Mouse (Mus musculus) heart, embryonic 12.5 days (tissue): ENCODE data around the gene Itga1. TPM values are rescaled to one million over a fixed set of nuclear protein-coding genes. Genes with fewer than 3 reads are reported as not detected.

ENCODE experiments used
- ATAC-seq: fragments of 200-750 bp; cut with Nextera tagmentation; 2 replicates; pipeline ENCODE4 v1.8.0; 2017; ENCODE audit warnings: moderate TSS enrichment, moderate library complexity; ENCODE audit not compliant: insufficient number of reproducible peaks, low FRiP score
- H3K27ac ChIP-seq: fragments of 300-500 bp; sonication (generic); 2 replicates; pipeline ENCODE4 v1.5.1; 2016; ENCODE audit warnings: mild to moderate bottlenecking, moderate library complexity; ENCODE audit not compliant: poor library complexity, severe bottlenecking
- H3K27me3 ChIP-seq: fragments of 300-500 bp; sonication (generic); replicated peaks from 2 replicates; pipeline ENCODE4 v1.6.1; 2016; ENCODE audit warnings: mild to moderate bottlenecking, moderate library complexity
- H3K36me3 ChIP-seq: fragments of 300-500 bp; sonication (generic); 2 replicates; pipeline ENCODE4 v1.6.1; 2016; ENCODE audit warnings: mild to moderate bottlenecking, moderate library complexity
- H3K4me1 ChIP-seq: fragments of 300-500 bp; sonication (generic); replicated peaks from 2 replicates; pipeline ENCODE4 v1.6.1; 2016; ENCODE audit warnings: mild to moderate bottlenecking
- H3K4me2 ChIP-seq: fragments of 300-500 bp; sonication (generic); 2 replicates; pipeline ENCODE4 v1.6.1; 2016; ENCODE audit warnings: mild to moderate bottlenecking, moderate library complexity
- H3K4me3 ChIP-seq: fragments of 300-500 bp; sonication (generic); 2 replicates; pipeline ENCODE4 v1.5.1; 2016; ENCODE audit warnings: mild to moderate bottlenecking
- H3K9ac ChIP-seq: fragments of 300-500 bp; sonication (generic); 2 replicates; pipeline ENCODE4 v1.6.1; 2016; ENCODE audit warnings: mild to moderate bottlenecking, moderate library complexity
- H3K9me3 ChIP-seq: fragments of 300-500 bp; sonication (generic); replicated peaks from 2 replicates; pipeline ENCODE4 v1.6.1; 2016; ENCODE audit warnings: mild to moderate bottlenecking, moderate library complexity
- WGBS: fragments of 180-500 bp; shearing (Covaris S2); methylation state at CpG from one replicate; pipeline ENCODE4 v1.1.7; 2016; 5-methylcytosine and 5-hydroxymethylcytosine counted together
- polyA plus RNA-seq: library from polyadenylated mRNA; unstranded; fragments of >200 nt; fragmentation: Nextera tagmentation; extraction: Ambion mirVana; gene quantifications from 2 replicates; pipeline ENCODE4 v1.2.1, GENCODE M21; 2016

Itga1 gene
- polyA plus RNA-seq, 1 experiment from 2014 or later = 33.0 TPM

- no peak for ATAC-seq
- H3K36me3 ChIP-seq = peaks cover 61% of the 10 kb centered on the region
Observed at GRCm38 (mm10) chr13:114987668-114988067, 114.1 kb downstream of the Itga1 start.

GRCm38 (mm10) chr13:114987161-114987560, 114.6 kb downstream of the Itga1 start:
- Histone ChIP-seq H3K4me2 (no peak overlapping the region), H3K9me3 (no peaks in the 10 kb centered on the region), H3K4me3 (no peak overlapping the region), H3K27ac (no peak overlapping the region), H3K27me3 (no peaks in the 10 kb centered on the region), H3K4me1 (peaks cover 7% of the 10 kb centered on the region; the same call in 1 of the 2 replicates), H3K9ac (no peak overlapping the region), H3K36me3 (peaks cover 57% of the 10 kb centered on the region)
- 48% methylated on average over 2 of the region's 2 CpGs for WGBS
- 0 out of 2 replicates have a peak, but pooled peaks have one; percentile 51 for ATAC-seq

More at GRCm38 (mm10) chr13:114987668-114988067, 114.1 kb downstream of the Itga1 start:
- no peak overlapping the region for H3K4me2 ChIP-seq
- no peaks in the 10 kb centered on the region for H3K27me3 ChIP-seq
- no peak overlapping the region for H3K27ac ChIP-seq
- H3K9me3 ChIP-seq = no peaks in the 10 kb centered on the region
- H3K4me3 ChIP-seq = no peak overlapping the region
- no peak overlapping the region for H3K9ac ChIP-seq
- WGBS = 67% methylated on average over 6 of the region's 6 CpGs
- H3K4me1 ChIP-seq = peaks cover 9% of the 10 kb centered on the region

- Histone ChIP-seq H3K4me1 (peaks cover 7% of the 10 kb centered on the region; the same call in 1 of the 2 replicates), H3K9me3 (no peaks in the 10 kb centered on the region), H3K4me2 (no peak overlapping the region), H3K36me3 (peaks cover 63% of the 10 kb centered on the region), H3K27ac (no peak overlapping the region), H3K4me3 (no peak overlapping the region), H3K9ac (no peak overlapping the region), H3K27me3 (no peaks in the 10 kb centered on the region)
- WGBS = 62% methylated on average over 1 of the region's 1 CpGs
- no peak for ATAC-seq
Observed at GRCm38 (mm10) chr13:114984658-114985057, 117.1 kb downstream of the Itga1 start.

- H3K27me3 ChIP-seq = no peaks in the 10 kb centered on the region
- no peak overlapping the region for H3K27ac ChIP-seq
- no peak overlapping the region for H3K9ac ChIP-seq
- peaks cover 7% of the 10 kb centered on the region; the same call in 1 of the 2 replicates for H3K4me1 ChIP-seq
- WGBS = 79% methylated on average over 7 of the region's 7 CpGs
- H3K4me3 ChIP-seq = no peak overlapping the region
- no peak for ATAC-seq
- H3K4me2 ChIP-seq = no peak overlapping the region
- H3K9me3 ChIP-seq = no peaks in the 10 kb centered on the region
- H3K36me3 ChIP-seq = peaks cover 53% of the 10 kb centered on the region
Observed at GRCm38 (mm10) chr13:114983116-114983515, 118.6 kb downstream of the Itga1 start.

- H3K27ac ChIP-seq = no peak overlapping the region
Observed at GRCm38 (mm10) chr13:114980831-114981419, 120.8 kb downstream of the Itga1 start.

GRCm38 (mm10) chr13:114974484-114975042, 127.2 kb downstream of the Itga1 start:
- Histone ChIP-seq H3K27ac (no peak overlapping the region), H3K4me3 (no peak overlapping the region), H3K27me3 (no peaks in the 10 kb centered on the region), H3K4me1 (no peaks in the 10 kb centered on the region), H3K4me2 (no peak overlapping the region), H3K9ac (no peak overlapping the region), H3K36me3 (peaks cover 32% of the 10 kb centered on the region), H3K9me3 (no peaks in the 10 kb centered on the region)
- WGBS = 77% methylated on average over 6 of the region's 6 CpGs
- no peak for ATAC-seq

More at GRCm38 (mm10) chr13:114980831-114981419, 120.8 kb downstream of the Itga1 start:
- Histone ChIP-seq H3K9ac (no peak overlapping the region), H3K27me3 (no peaks in the 10 kb centered on the region), H3K4me1 (no peaks in the 10 kb centered on the region), H3K36me3 (peaks cover 45% of the 10 kb centered on the region), H3K4me3 (no peak overlapping the region), H3K4me2 (no peak overlapping the region), H3K9me3 (no peaks in the 10 kb centered on the region)
- 41% methylated on average over 10 of the region's 10 CpGs for WGBS
- ATAC-seq = no peak

- WGBS = 72% methylated on average over 3 of the region's 3 CpGs
- Histone ChIP-seq H3K27ac (no peak overlapping the region), H3K9ac (no peak overlapping the region), H3K4me1 (no peaks in the 10 kb centered on the region), H3K27me3 (no peaks in the 10 kb centered on the region), H3K9me3 (no peaks in the 10 kb centered on the region), H3K36me3 (peaks cover 48% of the 10 kb centered on the region), H3K4me2 (no peak overlapping the region), H3K4me3 (no peak overlapping the region)
- ATAC-seq = no peak
Observed at GRCm38 (mm10) chr13:114971905-114972304, 129.9 kb downstream of the Itga1 start.

- H3K9me3 ChIP-seq = no peaks in the 10 kb centered on the region
- no peak overlapping the region for H3K4me3 ChIP-seq
- no peak overlapping the region for H3K4me2 ChIP-seq
- H3K27ac ChIP-seq = no peak overlapping the region
- no peak overlapping the region for H3K9ac ChIP-seq
- no peaks in the 10 kb centered on the region for H3K4me1 ChIP-seq
- ATAC-seq = peak; percentile 55; the same call in 1 of the 2 replicates
- WGBS = 42% methylated on average over 2 of the region's 2 CpGs
- no peaks in the 10 kb centered on the region for H3K27me3 ChIP-seq
- H3K36me3 ChIP-seq = peaks cover 47% of the 10 kb centered on the region
Observed at GRCm38 (mm10) chr13:114964233-114964632, 137.5 kb downstream of the Itga1 start.

GRCm38 (mm10) chr13:114954516-114954915, 147.2 kb downstream of the Itga1 start:
- H3K9me3 ChIP-seq = no peaks in the 10 kb centered on the region
- no peak overlapping the region for H3K27ac ChIP-seq
- H3K4me1 ChIP-seq = no peaks in the 10 kb centered on the region
- no peak for ATAC-seq
- no peak overlapping the region for H3K4me3 ChIP-seq
- H3K27me3 ChIP-seq = no peaks in the 10 kb centered on the region
- H3K4me2 ChIP-seq = no peak overlapping the region
- H3K36me3 ChIP-seq = peaks cover 28% of the 10 kb centered on the region
- H3K9ac ChIP-seq = no peak overlapping the region

- H3K9me3 ChIP-seq = no peaks in the 10 kb centered on the region
- no peaks in the 10 kb centered on the region for H3K36me3 ChIP-seq
- WGBS = 62% methylated on average over 7 of the region's 7 CpGs
- ATAC-seq = no peak
- no peak overlapping the region for H3K4me2 ChIP-seq
- no peaks in the 10 kb centered on the region for H3K27me3 ChIP-seq
- peaks cover 13% of the 10 kb centered on the region for H3K4me1 ChIP-seq
- H3K9ac ChIP-seq = no peak overlapping the region
- H3K27ac ChIP-seq = no peak overlapping the region
- H3K4me3 ChIP-seq = no peak overlapping the region
Observed at GRCm38 (mm10) chr13:114933541-114933940, 168.2 kb downstream of the Itga1 start.

- Histone ChIP-seq H3K4me3 (peak within 1 kb of the TSS; percentile 57), H3K9ac (peak within 1 kb of the TSS; percentile 70), H3K9me3 (no peaks in the 10 kb centered on the region), H3K27me3 (no peaks in the 10 kb centered on the region), H3K4me2 (peak within 1 kb of the TSS; percentile 79), H3K4me1 (peaks cover 13% of the 10 kb centered on the region), H3K27ac (no peak within 1 kb of the TSS), H3K36me3 (no peaks in the 10 kb centered on the region)
- ATAC-seq = peak; percentile 84
- WGBS = 1% methylated on average over 28 of the region's 28 CpGs
Observed at GRCm38 (mm10) chr13:114931775-114932294, 169.9 kb downstream of the Itga1 start, which contains the start of gene Itga2. Gene Itga2 (minus strand): TSS chr13:114932100.
